Mouse (Mus musculus) heart, embryonic 11.5 days (tissue): ENCODE data around the gene Gps2. TPM values are rescaled to one million over a fixed set of nuclear protein-coding genes. Genes with fewer than 3 reads are reported as not detected.

Experiments
- ATAC-seq: fragments of 200-750 bp; cut with Nextera tagmentation; replicated peaks from 2 replicates; pipeline ENCODE4 v1.8.0; 2017; ENCODE audit warnings: moderate library complexity; ENCODE audit not compliant: insufficient number of reproducible peaks, low FRiP score, low TSS enrichment
- H3K27ac ChIP-seq: fragments of 300-500 bp; sonication (generic); 2 replicates; pipeline ENCODE4 v1.5.1; 2014; ENCODE audit warnings: mild to moderate bottlenecking, low read depth, low read length
- H3K27me3 ChIP-seq: fragments of 300-500 bp; sonication (generic); 2 replicates; pipeline ENCODE4 v1.6.1; 2014; ENCODE audit warnings: mild to moderate bottlenecking, low read length, mixed read lengths; ENCODE audit not compliant: control insufficient read depth, insufficient read depth
- H3K36me3 ChIP-seq: fragments of 300-500 bp; sonication (generic); 2 replicates; pipeline ENCODE4 v1.6.1; 2014; ENCODE audit warnings: mild to moderate bottlenecking, low read length, moderate library complexity, mixed read lengths; ENCODE audit not compliant: control insufficient read depth, insufficient read depth
- H3K4me1 ChIP-seq: fragments of 300-500 bp; sonication (generic); 2 replicates; pipeline ENCODE4 v1.6.1; 2014; ENCODE audit warnings: low read length; ENCODE audit not compliant: control insufficient read depth, insufficient read depth
- H3K4me2 ChIP-seq: fragments of 300-500 bp; sonication (generic); 2 replicates; pipeline ENCODE4 v1.6.1; 2014; ENCODE audit warnings: mild to moderate bottlenecking, moderate library complexity
- H3K4me3 ChIP-seq: fragments of 300-500 bp; sonication (generic); 2 replicates; pipeline ENCODE4 v1.5.1; 2014; ENCODE audit warnings: low read depth, low read length
- H3K9ac ChIP-seq: fragments of 300-500 bp; sonication (generic); 2 replicates; pipeline ENCODE4 v1.6.1; 2014; ENCODE audit warnings: mild to moderate bottlenecking, low read depth, low read length, moderate library complexity
- H3K9me3 ChIP-seq: fragments of 300-500 bp; sonication (generic); replicated peaks from 2 replicates; pipeline ENCODE4 v1.6.1; 2016; ENCODE audit warnings: low read length; ENCODE audit not compliant: control insufficient read depth
- WGBS: fragments of 180-500 bp; shearing (Covaris S2); extraction: QIAGEN DNeasy Blood & Tissue Kit; methylation state at CpG from one replicate; pipeline ENCODE4 v1.1.7; 2014; ENCODE audit not compliant: insufficient replicate concordance; 5-methylcytosine and 5-hydroxymethylcytosine counted together
- polyA plus RNA-seq: library from polyadenylated mRNA; unstranded; fragments of >200 nt; fragmentation: Nextera tagmentation; extraction: Ambion mirVana; gene quantifications from 2 replicates; pipeline ENCODE4 v1.2.1, GENCODE M21; 2014

Gene Gps2
- polyA plus RNA-seq, 1 experiment from 2014 or later, result 62.2 TPM

- Histone ChIP-seq H3K4me3 (no peak overlapping the region), H3K9me3 (no peaks in the 10 kb centered on the region), H3K27ac (peak overlapping the region; percentile 41; the same call in 1 of the 2 replicates), H3K27me3 (no peaks in the 10 kb centered on the region), H3K36me3 (no peaks in the 10 kb centered on the region), H3K9ac (0 out of 2 replicates have a peak overlapping the region, but pooled peaks have one; percentile 4), H3K4me1 (peaks cover 17% of the 10 kb centered on the region), H3K4me2 (peak overlapping the region; percentile 44)
- no peak for ATAC-seq
- WGBS, result 5% methylated on average over 12 of the region's 12 CpGs
These were observed 36.8 kb upstream of the Gps2 start for GRCm38 (mm10) chr11:69876867-69877266.

- Histone ChIP-seq H3K27me3 (no peaks in the 10 kb centered on the region), H3K27ac (no peak within 1 kb of the TSS), H3K9ac (0 out of 2 replicates have a peak within 1 kb of the TSS, but pooled peaks have one; percentile 4), H3K4me3 (no peak within 1 kb of the TSS), H3K9me3 (no peaks in the 10 kb centered on the region), H3K4me1 (peaks cover 18% of the 10 kb centered on the region), H3K36me3 (no peaks in the 10 kb centered on the region), H3K4me2 (peak within 1 kb of the TSS; percentile 79)
- no peak for ATAC-seq
- 84% methylated on average over 11 of the region's 11 CpGs for WGBS
These were observed 35.8 kb upstream of the Gps2 start, which contains the start of gene Tmem95 for GRCm38 (mm10) chr11:69877878-69878277. Tmem95 (minus strand) TSS chr11:69878018.

GRCm38 (mm10) chr11:69878399-69878798, 35.3 kb upstream of the Gps2 start:
- Histone ChIP-seq H3K36me3 (no peaks in the 10 kb centered on the region), H3K9me3 (no peaks in the 10 kb centered on the region), H3K4me2 (peak overlapping the region; percentile 79), H3K27ac (no peak overlapping the region), H3K27me3 (no peaks in the 10 kb centered on the region), H3K9ac (no peak overlapping the region), H3K4me3 (no peak overlapping the region), H3K4me1 (peaks cover 18% of the 10 kb centered on the region)
- ATAC-seq, result no peak
- 90% methylated on average over 3 of the region's 3 CpGs for whole genome bisulfite sequencing

- H3K9me3 ChIP-seq, result no peaks in the 10 kb centered on the region
- H3K36me3 ChIP-seq, result no peaks in the 10 kb centered on the region
- H3K27me3 ChIP-seq, result no peaks in the 10 kb centered on the region
- H3K27ac ChIP-seq, result no peak overlapping the region
- 75% methylated on average over 6 of the region's 6 CpGs for WGBS
- H3K4me3 ChIP-seq, result no peak overlapping the region
- peak overlapping the region; percentile 79 for H3K4me2 ChIP-seq
- H3K9ac ChIP-seq, result no peak overlapping the region
- ATAC-seq, result no peak
- H3K4me1 ChIP-seq, result peaks cover 20% of the 10 kb centered on the region
These were observed 34.7 kb upstream of the Gps2 start for GRCm38 (mm10) chr11:69878952-69879351.

GRCm38 (mm10) chr11:69879711-69880110, 34.0 kb upstream of the Gps2 start:
- peak overlapping the region; percentile 63 for H3K4me3 ChIP-seq
- H3K27me3 ChIP-seq, result no peaks in the 10 kb centered on the region
- 51% methylated on average over 15 of the region's 15 CpGs for WGBS
- H3K9ac ChIP-seq, result peak overlapping the region; percentile 82
- peak overlapping the region; percentile 79 for H3K4me2 ChIP-seq
- ATAC-seq, result no peak
- no peak overlapping the region for H3K27ac ChIP-seq
- H3K36me3 ChIP-seq, result no peaks in the 10 kb centered on the region
- no peaks in the 10 kb centered on the region for H3K9me3 ChIP-seq
- H3K4me1 ChIP-seq, result peaks cover 26% of the 10 kb centered on the region

GRCm38 (mm10) chr11:69880506-69880852, 33.2 kb upstream of the Gps2 start:
- WGBS, result under 1% methylated on average over 18 of the region's 18 CpGs
- H3K27ac ChIP-seq, result peak overlapping the region; percentile 90
- H3K36me3 ChIP-seq, result no peaks in the 10 kb centered on the region
- H3K27me3 ChIP-seq, result no peaks in the 10 kb centered on the region
- H3K9ac ChIP-seq, result peak overlapping the region; percentile 82
- no peaks in the 10 kb centered on the region for H3K9me3 ChIP-seq
- H3K4me1 ChIP-seq, result peaks cover 30% of the 10 kb centered on the region
- H3K4me2 ChIP-seq, result peak overlapping the region; percentile 79
- peak; percentile 9 for ATAC-seq
- peak overlapping the region; percentile 63 for H3K4me3 ChIP-seq

- H3K4me1 ChIP-seq, result peaks cover 32% of the 10 kb centered on the region
- peak within 1 kb of the TSS; percentile 82 for H3K9ac ChIP-seq
- peak; percentile 91 for ATAC-seq
- H3K27ac ChIP-seq, result peak within 1 kb of the TSS; percentile 90
- no peaks in the 10 kb centered on the region for H3K36me3 ChIP-seq
- peak within 1 kb of the TSS; percentile 79 for H3K4me2 ChIP-seq
- no peaks in the 10 kb centered on the region for H3K27me3 ChIP-seq
- no peaks in the 10 kb centered on the region for H3K9me3 ChIP-seq
- under 1% methylated on average over 46 of the region's 46 CpGs for WGBS
- peak within 1 kb of the TSS; percentile 63 for H3K4me3 ChIP-seq
These were observed 32.7 kb upstream of the Gps2 start, which contains the start of gene Kctd11 for GRCm38 (mm10) chr11:69880853-69881603. Kctd11 (minus strand) TSS chr11:69881406.

GRCm38 (mm10) chr11:69881787-69882670, 31.7 kb upstream of the Gps2 start:
- H3K9ac ChIP-seq, result peak overlapping the region; percentile 82
- H3K4me1 ChIP-seq, result peaks cover 33% of the 10 kb centered on the region
- WGBS, result 61% methylated on average over 21 of the region's 21 CpGs
- no peaks in the 10 kb centered on the region for H3K36me3 ChIP-seq
- no peak for ATAC-seq
- H3K27me3 ChIP-seq, result no peaks in the 10 kb centered on the region
- H3K9me3 ChIP-seq, result no peaks in the 10 kb centered on the region
- peak overlapping the region; percentile 79 for H3K4me2 ChIP-seq
- H3K27ac ChIP-seq, result peak overlapping the region; percentile 90
- H3K4me3 ChIP-seq, result peak overlapping the region; percentile 63
